Mouse (Mus musculus): ENCODE results near the gene Clip2. TPM values are rescaled to one million over a fixed set of nuclear protein-coding genes. Genes with fewer than 3 reads are reported as not detected.

Gene Clip2
- polyA plus RNA-seq, 1 experiment from 2014 or later, result 1.4 TPM

DNA sequence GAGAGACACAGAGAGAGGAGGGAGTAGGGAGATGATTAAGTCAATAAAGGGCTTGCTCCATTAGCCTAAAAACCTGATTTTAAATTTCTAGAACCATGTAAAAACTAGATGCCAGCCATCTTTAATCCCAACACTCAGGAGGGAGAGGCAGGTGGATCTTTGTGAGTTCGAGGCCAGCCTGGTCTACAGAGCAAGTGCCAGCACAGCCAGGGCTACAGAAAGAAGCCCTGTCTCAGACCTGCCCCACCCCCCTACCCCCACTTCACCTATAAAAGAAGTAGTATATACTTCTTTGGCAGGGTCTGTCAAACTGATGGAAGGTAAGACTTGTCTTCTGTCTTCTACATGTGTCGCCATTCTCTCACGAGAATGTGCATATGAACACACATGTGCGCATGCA lies 91.7 kb downstream of the Clip2 start:
- 93% methylated on average over 4 of the region's 4 CpGs for WGBS
- Histone ChIP-seq H3K4me3 (ENCODE audit: low read length) (no peak overlapping the region), H3K9ac (ENCODE audit: low read length) (no peak overlapping the region), H3K9me3 (replicated peaks; ENCODE audit: control insufficient read depth, low read length) (no peaks in the 10 kb centered on the region), H3K36me3 (ENCODE audit: control insufficient read depth, insufficient read depth) (no peaks in the 10 kb centered on the region), H3K4me2 (ENCODE audit: low read depth, low read length) (no peak overlapping the region), H3K4me1 (ENCODE audit: control insufficient read depth, insufficient read depth, low read length) (no peaks in the 10 kb centered on the region), H3K27me3 (ENCODE audit: control insufficient read depth, insufficient read depth, low read length) (no peaks in the 10 kb centered on the region), H3K27ac (ENCODE audit: low read length) (no peak overlapping the region)
- ATAC-seq (replicated peaks; ENCODE audit: extremely low read depth, insufficient read depth, low FRiP score), result no peak

DNA sequence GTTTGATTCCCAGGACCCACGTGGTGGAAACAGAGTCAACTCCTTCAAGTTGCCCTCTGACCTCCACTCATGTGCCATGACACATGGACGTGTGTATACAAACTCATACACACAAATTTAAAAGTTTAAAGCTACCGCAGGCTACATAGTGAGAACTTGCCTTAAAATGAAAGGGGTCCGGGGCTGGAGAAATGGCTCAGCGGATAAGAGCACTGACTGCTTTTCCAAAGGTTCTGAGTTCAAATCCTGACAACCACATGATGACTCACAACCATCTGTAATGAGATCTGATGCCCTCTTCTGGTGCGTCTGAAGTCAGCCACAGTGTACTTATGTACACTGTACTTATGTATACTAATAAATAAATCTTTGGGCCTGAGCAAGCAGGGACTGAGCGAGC lies 93.1 kb downstream of the Clip2 start:
- ATAC-seq (replicated peaks; ENCODE audit: extremely low read depth, insufficient read depth, low FRiP score), result no peak
- no peaks in the 10 kb centered on the region for H3K27me3 ChIP-seq (ENCODE audit: control insufficient read depth, insufficient read depth, low read length)
- WGBS, result 85% methylated on average over 7 of the region's 7 CpGs

DNA sequence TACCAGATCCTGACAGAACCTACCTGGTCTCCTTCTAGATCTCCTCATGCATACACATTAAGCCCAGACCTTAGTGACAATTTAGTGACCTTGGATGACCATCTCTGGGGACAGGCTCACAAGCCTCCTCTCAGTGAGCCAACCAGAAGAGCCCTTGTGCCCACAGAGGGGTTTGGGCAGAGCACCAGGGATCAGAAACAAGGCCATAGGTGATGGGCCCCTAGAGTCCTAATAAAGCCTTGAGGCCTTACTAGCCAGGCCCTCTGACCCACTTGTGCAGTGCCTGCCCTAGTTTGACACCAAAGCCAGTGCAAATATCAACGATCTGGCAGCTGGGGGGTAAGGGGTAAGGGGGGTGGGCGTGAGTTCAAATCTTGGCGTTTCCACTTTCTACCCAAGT lies 93.8 kb downstream of the Clip2 start:
- Histone ChIP-seq H3K27me3 (ENCODE audit: control insufficient read depth, insufficient read depth, low read length) (no peaks in the 10 kb centered on the region), H3K9me3 (replicated peaks; ENCODE audit: control insufficient read depth, low read length) (no peaks in the 10 kb centered on the region), H3K36me3 (ENCODE audit: control insufficient read depth, insufficient read depth) (no peaks in the 10 kb centered on the region), H3K27ac (ENCODE audit: low read length) (no peak overlapping the region), H3K4me2 (ENCODE audit: low read depth, low read length) (no peak overlapping the region), H3K4me3 (ENCODE audit: low read length) (no peak overlapping the region), H3K9ac (ENCODE audit: low read length) (no peak overlapping the region), H3K4me1 (ENCODE audit: control insufficient read depth, insufficient read depth, low read length) (peaks cover 17% of the 10 kb centered on the region)
- ATAC-seq (replicated peaks; ENCODE audit: extremely low read depth, insufficient read depth, low FRiP score), result no peak
- 82% methylated on average over 3 of the region's 3 CpGs for WGBS

More for the DNA sequence above, 93.1 kb downstream of the Clip2 start:
- H3K36me3 ChIP-seq (ENCODE audit: control insufficient read depth, insufficient read depth), result no peaks in the 10 kb centered on the region
- no peak overlapping the region for H3K4me2 ChIP-seq (ENCODE audit: low read depth, low read length)
- no peaks in the 10 kb centered on the region for H3K9me3 ChIP-seq (replicated peaks; ENCODE audit: control insufficient read depth, low read length)
- peaks cover 10% of the 10 kb centered on the region for H3K4me1 ChIP-seq (ENCODE audit: control insufficient read depth, insufficient read depth, low read length)
- H3K4me3 ChIP-seq (ENCODE audit: low read length), result no peak overlapping the region
- no peak overlapping the region for H3K9ac ChIP-seq (ENCODE audit: low read length)
- H3K27ac ChIP-seq (ENCODE audit: low read length), result no peak overlapping the region

DNA sequence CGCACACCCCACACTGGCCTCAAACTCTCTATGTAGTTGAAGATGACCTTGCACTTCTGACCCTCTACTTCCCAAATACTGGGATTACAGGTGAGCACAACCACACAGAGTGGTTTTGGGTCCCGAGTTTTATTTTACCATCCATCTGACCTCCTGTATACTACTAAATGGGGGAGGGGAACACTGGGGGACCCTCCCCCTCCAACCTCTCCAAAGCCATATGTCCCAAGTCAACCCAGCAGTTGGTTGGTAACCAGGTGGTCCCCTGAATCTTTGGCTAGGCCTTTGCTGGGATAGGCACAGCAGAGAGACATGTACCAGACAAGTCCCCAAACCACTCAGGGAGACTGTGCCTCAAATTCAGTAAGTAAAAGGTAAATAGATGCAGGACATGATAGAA lies 94.9 kb downstream of the Clip2 start:
- H3K4me1 ChIP-seq (ENCODE audit: control insufficient read depth, insufficient read depth, low read length), result peaks cover 18% of the 10 kb centered on the region
- no peaks in the 10 kb centered on the region for H3K9me3 ChIP-seq (replicated peaks; ENCODE audit: control insufficient read depth, low read length)
- H3K4me2 ChIP-seq (ENCODE audit: low read depth, low read length), result no peak overlapping the region
- no peak overlapping the region for H3K4me3 ChIP-seq (ENCODE audit: low read length)
- no peaks in the 10 kb centered on the region for H3K27me3 ChIP-seq (ENCODE audit: control insufficient read depth, insufficient read depth, low read length)
- H3K36me3 ChIP-seq (ENCODE audit: control insufficient read depth, insufficient read depth), result no peaks in the 10 kb centered on the region
- H3K9ac ChIP-seq (ENCODE audit: low read length), result no peak overlapping the region
- 87% methylated on average over 2 of the region's 2 CpGs for WGBS
- ATAC-seq (replicated peaks; ENCODE audit: extremely low read depth, insufficient read depth, low FRiP score), result no peak
- no peak overlapping the region; the same call in 1 of the 2 replicates for H3K27ac ChIP-seq (ENCODE audit: low read length)

DNA sequence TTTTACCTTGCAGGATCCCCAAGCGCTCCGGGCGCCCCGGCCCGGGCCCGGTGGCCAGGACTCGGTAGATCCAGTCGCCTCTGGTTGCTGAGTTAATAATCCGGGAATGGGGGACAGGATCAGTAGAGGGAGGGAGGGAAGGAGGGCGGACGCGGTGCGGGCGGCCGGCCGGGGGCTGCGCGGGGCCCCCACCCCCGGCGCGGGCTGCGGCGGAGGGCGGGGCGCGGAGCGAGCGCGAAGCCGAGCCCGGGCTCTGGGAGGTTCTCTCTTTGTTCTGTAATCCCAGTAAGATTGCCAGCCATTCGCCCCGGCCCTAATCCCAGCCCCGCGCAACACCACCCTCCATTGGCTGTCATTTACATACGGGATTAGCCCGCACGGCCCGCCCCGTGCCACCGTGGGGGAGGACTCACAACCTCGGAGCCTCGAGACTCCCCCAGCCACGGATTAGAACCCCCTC lies 95.7 kb downstream of the Clip2 start, which contains the start of gene Gtf2ird1:
Gtf2ird1 (minus strand) TSS at position 214 of the 460 bp plus-strand sequence.
- Histone ChIP-seq H3K9ac (ENCODE audit: low read length) (peak within 1 kb of the TSS; percentile 93), H3K27me3 (ENCODE audit: control insufficient read depth, insufficient read depth, low read length) (no peaks in the 10 kb centered on the region), H3K4me3 (ENCODE audit: low read length) (peak within 1 kb of the TSS; percentile 86), H3K9me3 (replicated peaks; ENCODE audit: control insufficient read depth, low read length) (no peaks in the 10 kb centered on the region), H3K36me3 (ENCODE audit: control insufficient read depth, insufficient read depth) (peaks cover 8% of the 10 kb centered on the region), H3K27ac (ENCODE audit: low read length) (peak within 1 kb of the TSS; percentile 88), H3K4me1 (ENCODE audit: control insufficient read depth, insufficient read depth, low read length) (peaks cover 18% of the 10 kb centered on the region), H3K4me2 (ENCODE audit: low read depth, low read length) (peak within 1 kb of the TSS; percentile 91)
- WGBS, result under 1% methylated on average over 43 of the region's 44 CpGs
- ATAC-seq (replicated peaks; ENCODE audit: extremely low read depth, insufficient read depth, low FRiP score), result peak; percentile 78

DNA sequence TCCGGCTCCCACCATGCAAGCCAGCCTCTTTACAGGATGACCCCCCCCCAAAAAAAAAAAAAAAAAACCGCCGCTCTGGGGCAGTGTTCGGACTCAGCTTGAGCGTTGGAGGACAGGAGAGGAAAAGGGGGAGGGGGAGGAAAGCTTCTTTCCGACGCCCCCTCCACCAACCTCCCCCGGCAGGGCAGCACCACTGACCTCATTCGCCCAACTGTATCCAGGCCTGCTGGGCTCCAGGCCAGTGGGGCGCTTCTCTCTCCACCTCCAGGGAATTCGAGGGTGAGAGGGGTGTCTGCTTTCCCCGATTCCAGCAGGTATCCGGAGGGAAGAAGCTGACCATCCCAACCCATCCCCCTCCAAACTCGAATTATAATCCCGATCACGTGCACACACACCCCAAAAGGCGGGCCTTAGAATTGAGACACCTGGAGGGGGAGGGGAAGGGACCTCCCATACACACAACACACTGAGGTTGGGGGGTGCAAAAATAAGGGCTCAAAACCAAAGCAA lies 96.3 kb downstream of the Clip2 start:
- no peaks in the 10 kb centered on the region for H3K9me3 ChIP-seq (replicated peaks; ENCODE audit: control insufficient read depth, low read length)
- H3K36me3 ChIP-seq (ENCODE audit: control insufficient read depth, insufficient read depth), result peaks cover 8% of the 10 kb centered on the region
- ATAC-seq (replicated peaks; ENCODE audit: extremely low read depth, insufficient read depth, low FRiP score), result peak; percentile 55
- H3K4me1 ChIP-seq (ENCODE audit: control insufficient read depth, insufficient read depth, low read length), result peaks cover 18% of the 10 kb centered on the region
- peak overlapping the region; percentile 86 for H3K4me3 ChIP-seq (ENCODE audit: low read length)
- WGBS, result under 1% methylated on average over 17 of the region's 17 CpGs
- H3K27me3 ChIP-seq (ENCODE audit: control insufficient read depth, insufficient read depth, low read length), result no peaks in the 10 kb centered on the region
- H3K9ac ChIP-seq (ENCODE audit: low read length), result peak overlapping the region; percentile 93
- H3K27ac ChIP-seq (ENCODE audit: low read length), result peak overlapping the region; percentile 88
- H3K4me2 ChIP-seq (ENCODE audit: low read depth, low read length), result peak overlapping the region; percentile 91

DNA sequence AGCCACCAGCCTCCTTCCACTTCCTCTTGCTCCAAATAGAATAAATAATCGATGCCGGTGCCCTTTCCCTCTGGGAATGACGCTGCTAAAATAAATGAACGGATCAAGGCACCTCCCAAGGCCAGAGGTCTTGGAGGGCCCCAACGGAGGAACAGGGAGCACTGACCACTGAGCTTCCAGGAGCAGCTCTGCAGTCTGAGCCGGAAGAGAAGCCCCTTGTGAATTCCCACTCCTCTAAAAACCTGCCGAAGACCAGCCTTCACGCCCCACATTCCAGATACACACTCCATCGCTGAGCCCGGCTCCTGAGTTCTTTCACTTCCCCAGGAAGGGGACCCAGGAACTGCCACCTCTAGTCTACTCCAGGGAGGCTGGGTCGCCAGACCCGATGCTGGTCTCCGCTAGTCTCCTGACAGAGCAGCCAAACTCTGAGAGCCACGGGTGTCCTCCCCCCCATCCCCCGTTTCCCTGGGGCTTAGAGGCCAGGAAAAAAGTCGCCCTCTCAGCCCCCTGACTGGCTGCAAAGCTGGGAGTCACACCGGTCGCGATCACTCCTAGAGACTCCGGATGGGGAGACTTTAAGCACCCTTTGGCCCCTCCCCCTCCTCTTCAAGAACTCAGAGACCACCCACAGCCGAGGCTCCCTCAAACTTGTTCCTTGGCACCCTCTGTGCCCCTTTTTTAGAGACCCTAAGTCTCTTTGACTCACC lies 96.9 kb downstream of the Clip2 start:
- Histone ChIP-seq H3K9ac (ENCODE audit: low read length) (peak overlapping the region; percentile 93), H3K4me3 (ENCODE audit: low read length) (peak overlapping the region; percentile 86), H3K27me3 (ENCODE audit: control insufficient read depth, insufficient read depth, low read length) (no peaks in the 10 kb centered on the region), H3K4me1 (ENCODE audit: control insufficient read depth, insufficient read depth, low read length) (peaks cover 18% of the 10 kb centered on the region), H3K27ac (ENCODE audit: low read length) (peak overlapping the region; percentile 88), H3K4me2 (ENCODE audit: low read depth, low read length) (peak overlapping the region; percentile 91), H3K9me3 (replicated peaks; ENCODE audit: control insufficient read depth, low read length) (no peaks in the 10 kb centered on the region), H3K36me3 (ENCODE audit: control insufficient read depth, insufficient read depth) (peaks cover 8% of the 10 kb centered on the region)
- ATAC-seq (replicated peaks; ENCODE audit: extremely low read depth, insufficient read depth, low FRiP score), result peak; percentile 34
- WGBS, result 3% methylated on average over 21 of the region's 21 CpGs

DNA sequence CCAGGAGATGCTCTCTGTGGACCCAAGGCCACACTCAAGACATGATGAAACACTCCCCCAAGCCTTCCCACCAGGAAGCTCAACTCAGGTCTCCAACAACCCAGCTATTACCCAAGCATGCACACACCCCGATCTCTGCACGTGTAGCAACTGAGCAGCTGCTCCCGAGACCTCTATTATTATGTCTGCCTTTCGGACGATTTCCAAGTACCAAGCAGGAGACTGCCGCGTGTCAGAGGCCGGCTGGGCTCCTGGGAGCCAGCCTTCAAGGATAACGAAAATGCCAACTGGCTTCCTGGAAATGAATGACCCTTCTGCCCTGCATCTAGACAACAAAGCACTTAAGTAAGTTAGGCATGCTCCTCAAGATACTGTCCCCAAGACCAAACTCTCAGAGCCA lies 97.8 kb downstream of the Clip2 start:
- ATAC-seq (replicated peaks; ENCODE audit: extremely low read depth, insufficient read depth, low FRiP score), result no peak
- Histone ChIP-seq H3K36me3 (ENCODE audit: control insufficient read depth, insufficient read depth) (peaks cover 8% of the 10 kb centered on the region), H3K4me1 (ENCODE audit: control insufficient read depth, insufficient read depth, low read length) (peaks cover 18% of the 10 kb centered on the region), H3K9me3 (replicated peaks; ENCODE audit: control insufficient read depth, low read length) (no peaks in the 10 kb centered on the region), H3K27me3 (ENCODE audit: control insufficient read depth, insufficient read depth, low read length) (no peaks in the 10 kb centered on the region), H3K4me2 (ENCODE audit: low read depth, low read length) (peak overlapping the region; percentile 91), H3K9ac (ENCODE audit: low read length) (peak overlapping the region; percentile 8; the same call in 1 of the 2 replicates), H3K27ac (ENCODE audit: low read length) (peak overlapping the region; percentile 34), H3K4me3 (ENCODE audit: low read length) (peak overlapping the region; percentile 86)
- 33% methylated on average over 9 of the region's 9 CpGs for WGBS

DNA sequence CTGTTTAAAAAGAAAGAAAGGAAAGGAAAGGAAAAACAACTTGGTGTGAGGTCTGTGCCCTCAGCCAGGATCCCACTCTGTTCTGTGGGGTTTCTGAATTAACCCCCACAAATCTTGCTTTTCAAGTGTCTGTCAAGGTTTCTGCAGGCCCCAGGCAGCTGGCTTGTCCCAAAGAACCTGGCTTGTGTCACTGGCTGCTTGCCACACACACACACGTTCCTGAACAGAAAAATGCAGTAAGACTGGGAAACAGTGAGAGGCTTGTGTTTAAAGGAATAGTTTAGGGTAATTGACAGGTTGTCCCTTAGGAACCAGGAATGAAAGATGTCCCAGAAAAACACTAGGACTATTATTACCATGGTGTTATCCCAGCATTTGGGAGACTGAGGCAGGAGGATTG lies 98.7 kb downstream of the Clip2 start:
- no peaks in the 10 kb centered on the region for H3K27me3 ChIP-seq (ENCODE audit: control insufficient read depth, insufficient read depth, low read length)
- H3K9me3 ChIP-seq (replicated peaks; ENCODE audit: control insufficient read depth, low read length), result no peaks in the 10 kb centered on the region
- H3K9ac ChIP-seq (ENCODE audit: low read length), result no peak overlapping the region
- no peak overlapping the region for H3K4me2 ChIP-seq (ENCODE audit: low read depth, low read length)
- no peak overlapping the region for H3K4me3 ChIP-seq (ENCODE audit: low read length)
- WGBS, result 15% methylated on average over 1 of the region's 1 CpGs
- H3K36me3 ChIP-seq (ENCODE audit: control insufficient read depth, insufficient read depth), result peaks cover 8% of the 10 kb centered on the region
- H3K4me1 ChIP-seq (ENCODE audit: control insufficient read depth, insufficient read depth, low read length), result peaks cover 18% of the 10 kb centered on the region
- peak overlapping the region; percentile 24; the same call in 1 of the 2 replicates for H3K27ac ChIP-seq (ENCODE audit: low read length)
- ATAC-seq (replicated peaks; ENCODE audit: extremely low read depth, insufficient read depth, low FRiP score), result no peak
